In genomic region chr13:97899604-97900379, GRCm38 (mm10) we compare ENCODE assay signal across 13 mouse cellular contexts.
DNase-seq lines count a peak whose midpoint lies in the region; ATAC-seq lines count a peak whose summit lies in the region.
"Had no signal": no experiment of that assay in that cellular context is flagged by ENCODE, and none has a peak within 500 bp of the region (broad histone marks: within the 10 kb centered on the region; RNA-seq: fewer than 3 reads in every experiment).

No protein-coding gene starts in this region.

- peak; percentile 22 for DNase-seq in neural tube, embryonic 11.5 days (ENCODE audit: low spot score)
- DNase-seq in neural tube, embryonic 10.5 days (ENCODE audit: extremely low spot score, low spot score), result no peak
- DNase-seq in midbrain, embryonic 14.5 days, result peak; percentile 42
- DNase-seq in thymus, postnatal 0 days (ENCODE audit: low spot score), result no peak
- no peak for DNase-seq in gastrocnemius, adult 8-10 months (ENCODE audit: low spot score in 2 of 2)
- DNase-seq: cerebellum, adult 18-20 months; thymus, adult 18-20 months had no signal

- no peaks in the 10 kb centered on the region for H3K27me3 ChIP-seq in neural tube, embryonic 11.5 days (ENCODE audit: control insufficient read depth, insufficient read depth, low read length)
- no peaks in the 10 kb centered on the region for H3K27me3 ChIP-seq in forebrain, embryonic 15.5 days
- no peaks in the 10 kb centered on the region for H3K27me3 ChIP-seq in midbrain, embryonic 14.5 days (ENCODE audit: control insufficient read depth, insufficient read depth, low read length)
- H3K27me3 ChIP-seq: heart, embryonic 13.5 days; Patski had no signal

- peaks cover 3% of the 10 kb centered on the region; the same call in 1 of the 2 replicates for H3K4me1 ChIP-seq in neural tube, embryonic 11.5 days (ENCODE audit: control insufficient read depth, insufficient read depth, low read length)
- H3K4me1 ChIP-seq in forebrain, embryonic 15.5 days, result peaks cover 22% of the 10 kb centered on the region
- peaks cover 18% of the 10 kb centered on the region for H3K4me1 ChIP-seq in midbrain, embryonic 14.5 days (ENCODE audit: control insufficient read depth, insufficient read depth, low read length)

- H3K27ac ChIP-seq in neural tube, embryonic 11.5 days (ENCODE audit: low read depth, low read length), result no peak overlapping the region
- H3K27ac ChIP-seq in forebrain, embryonic 15.5 days (replicated peaks), result peak overlapping the region; percentile 80
- peak overlapping the region; percentile 85 for H3K27ac ChIP-seq in midbrain, embryonic 14.5 days (replicated peaks; ENCODE audit: low read depth, low read length)
- H3K27ac ChIP-seq: heart, embryonic 13.5 days had no signal

- H3K4me2 ChIP-seq in neural tube, embryonic 11.5 days (ENCODE audit: low read depth), result no peak overlapping the region
- H3K4me2 ChIP-seq in forebrain, embryonic 15.5 days (replicated peaks), result no peak overlapping the region
- H3K4me2 ChIP-seq in midbrain, embryonic 14.5 days (ENCODE audit: low read length), result no peak overlapping the region
- H3K4me2 ChIP-seq: heart, embryonic 13.5 days; liver, embryonic 11.5 days had no signal

- 78% methylated on average over 14 of the region's 14 CpGs for WGBS in neural tube, embryonic 11.5 days
- WGBS in forebrain, embryonic 15.5 days, result 43% methylated on average over 14 of the region's 14 CpGs
- WGBS in midbrain, embryonic 14.5 days, result 50% methylated on average over 14 of the region's 14 CpGs

- no peaks in the 10 kb centered on the region for H3K9me3 ChIP-seq in neural tube, embryonic 11.5 days (ENCODE audit: control insufficient read depth, low read length)
- H3K9me3 ChIP-seq in forebrain, embryonic 15.5 days, result no peaks in the 10 kb centered on the region
- H3K9me3 ChIP-seq in midbrain, embryonic 14.5 days (ENCODE audit: control insufficient read depth, low read length), result no peaks in the 10 kb centered on the region
- H3K9me3 ChIP-seq: heart, embryonic 13.5 days had no signal

- H3K9ac ChIP-seq in neural tube, embryonic 11.5 days (ENCODE audit: low read length), result no peak overlapping the region
- H3K9ac ChIP-seq in forebrain, embryonic 15.5 days (replicated peaks), result no peak overlapping the region
- H3K9ac ChIP-seq in midbrain, embryonic 14.5 days (replicated peaks; ENCODE audit: low read length), result no peak overlapping the region; the same call in 1 of the 2 replicates
- H3K9ac ChIP-seq: heart, embryonic 13.5 days had no signal

- ATAC-seq in neural tube, embryonic 11.5 days (ENCODE audit: insufficient read depth, low FRiP score, low TSS enrichment), result no peak
- ATAC-seq in forebrain, embryonic 15.5 days (replicated peaks), result peak; percentile 73
- peak; percentile 55; the same call in 1 of the 2 replicates for ATAC-seq in midbrain, embryonic 14.5 days (ENCODE audit: low FRiP score, low TSS enrichment)
- no peak for ATAC-seq in megakaryocyte-erythroid progenitor cell, adult 5-6 weeks (replicated peaks; ENCODE audit: low FRiP score, low TSS enrichment, poor library complexity, severe bottlenecking)
- ATAC-seq: Patski had no signal

- no peak overlapping the region for H3K4me3 ChIP-seq in neural tube, embryonic 11.5 days (ENCODE audit: low read depth, low read length)
- H3K4me3 ChIP-seq in forebrain, embryonic 15.5 days, result no peak overlapping the region
- no peak overlapping the region for H3K4me3 ChIP-seq in midbrain, embryonic 14.5 days (replicated peaks; ENCODE audit: low read depth, low read length)
- H3K4me3 ChIP-seq: erythroblast, embryonic 14.5 days; heart, embryonic 13.5 days had no signal

- H3K36me3 ChIP-seq in neural tube, embryonic 11.5 days (ENCODE audit: control insufficient read depth, insufficient read depth, low read length), result no peaks in the 10 kb centered on the region
- no peaks in the 10 kb centered on the region for H3K36me3 ChIP-seq in forebrain, embryonic 15.5 days
- no peaks in the 10 kb centered on the region for H3K36me3 ChIP-seq in midbrain, embryonic 14.5 days (ENCODE audit: control insufficient read depth, insufficient read depth, low read length)
- H3K36me3 ChIP-seq: heart, embryonic 13.5 days had no signal

Comparison
In these comparisons a context has a peak if more than half of its experiments do, and no peak if none do; other contexts are left out.
1. DNase-seq: peak in neural tube, embryonic 11.5 days (single experiment) and midbrain, embryonic 14.5 days (single experiment); none in neural tube, embryonic 10.5 days (single experiment), thymus, postnatal 0 days (single experiment) and gastrocnemius, adult 8-10 months (0 of 2).
2. ATAC-seq: peak in forebrain, embryonic 15.5 days (single experiment) and midbrain, embryonic 14.5 days (single experiment); none in neural tube, embryonic 11.5 days (single experiment) and megakaryocyte-erythroid progenitor cell, adult 5-6 weeks (single experiment).